Mouse (Mus musculus) cerebellum, adult 2 months (tissue): ENCODE results near the gene C1ra.
"Not testable (repeated sequence)": the region's sequence is repeated elsewhere in the genome, so short reads cannot be mapped to it uniquely, and the experiment has no call there.

ENCODE experiments used
- CTCF ChIP-seq: fragments of 200-500 bp; IDR thresholded peaks from 2 replicates; pipeline ENCODE4 v1.5.1; 2011; ENCODE audit warnings: low read depth, mild to moderate bottlenecking, control low read depth, low read length, moderate library complexity, borderline replicate concordance; ENCODE audit not compliant: insufficient read depth
- POLR2A ChIP-seq: fragments of 200-500 bp; IDR thresholded peaks from 2 replicates; pipeline ENCODE4 v1.6.1; 2011; ENCODE audit warnings: low read length, control low read depth, borderline replicate concordance; ENCODE audit not compliant: insufficient read depth

- TF ChIP-seq CTCF, POLR2A: not testable (repeated sequence)
Measured at GRCm38 (mm10) chr6:124483831-124484230, 28.4 kb upstream of the C1ra start.
